1 mouse cellular context compared by ENCODE assay signal in genomic region chr13:30688035-30688616, GRCm38 (mm10).
TF ChIP-seq lines count a peak whose summit lies in the region.

No protein-coding gene starts in this region.

TF ChIP-seq in CH12.LX, 34 proteins besides CTCF, POLR2A, EP300 and RAD21 (continued from another document):
- peak; percentile 97 for TF ChIP-seq MEF2A (IDR thresholded peaks at IDR 0.05; ENCODE audit: borderline replicate concordance, low read depth, low read length)
